Mouse (Mus musculus) erythroblast, embryonic 14.5 days (primary cell): ENCODE results near the gene Pced1b.

Experiments used
- GATA1 ChIP-seq: IDR thresholded peaks from 2 replicates; pipeline ENCODE4 v1.6.1; 2012; ENCODE audit warnings: low read length, inconsistent platforms, mixed read lengths
- TAL1 ChIP-seq: IDR thresholded peaks from 3 replicates; pipeline ENCODE4 v1.6.1; 2012; ENCODE audit warnings: low read length, inconsistent platforms, mixed read lengths

GRCm38 (mm10) chr15:97355676-97356303 is 108.9 kb downstream of the Pced1b start:
- TF ChIP-seq GATA1: no peak
- TF ChIP-seq TAL1: no peak
